Mouse (Mus musculus): ENCODE data around the gene Hs3st3a1.

The Hs3st3a1 gene

DNA sequence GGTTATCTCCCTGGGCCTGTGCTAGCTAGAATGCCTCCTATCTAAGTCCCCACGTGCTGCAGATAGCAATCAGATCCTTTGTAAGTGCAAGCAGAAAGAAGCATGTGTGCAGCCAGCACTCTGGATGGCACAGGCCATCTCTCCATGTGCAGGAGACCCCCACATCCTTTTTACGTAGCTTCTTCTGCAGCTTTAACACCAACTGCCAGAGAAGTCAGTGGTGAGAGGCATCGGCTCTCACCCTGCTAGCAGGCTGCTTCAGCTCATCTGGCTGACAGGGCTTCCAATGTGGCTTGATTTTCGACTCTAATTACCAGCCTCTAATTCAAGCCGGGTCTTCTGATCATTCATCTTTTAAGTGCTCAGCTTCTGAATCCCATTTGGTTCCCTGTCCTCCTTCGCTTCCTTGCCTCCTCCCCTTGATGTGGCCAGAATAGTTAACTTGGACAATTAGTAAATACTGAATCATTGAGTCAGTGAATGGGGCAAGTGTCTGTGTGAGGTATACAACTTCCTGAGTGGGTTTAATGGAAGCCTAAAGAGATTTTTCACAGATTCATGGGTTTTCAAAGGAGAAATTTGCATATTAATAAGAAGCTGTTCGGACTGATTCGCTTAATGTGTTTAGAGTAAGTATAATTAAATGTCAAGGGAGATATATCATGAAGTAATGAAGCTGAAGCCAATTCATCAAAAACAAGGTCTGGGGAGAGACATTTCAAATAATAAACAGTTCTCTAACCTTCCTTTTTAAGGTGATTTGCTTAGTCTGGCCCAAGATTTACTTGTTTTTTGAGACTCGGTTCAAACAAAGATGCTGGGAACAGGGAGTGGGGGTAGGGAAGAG lies 54.7 kb downstream of the Hs3st3a1 start:
- 62% methylated on average over 9 of the region's 9 CpGs for WGBS

- 88% methylated on average over 2 of the region's 2 CpGs for WGBS
Measured at GRCm38 (mm10) chr11:64494448-64494847, 59.3 kb downstream of the Hs3st3a1 start.

DNA sequence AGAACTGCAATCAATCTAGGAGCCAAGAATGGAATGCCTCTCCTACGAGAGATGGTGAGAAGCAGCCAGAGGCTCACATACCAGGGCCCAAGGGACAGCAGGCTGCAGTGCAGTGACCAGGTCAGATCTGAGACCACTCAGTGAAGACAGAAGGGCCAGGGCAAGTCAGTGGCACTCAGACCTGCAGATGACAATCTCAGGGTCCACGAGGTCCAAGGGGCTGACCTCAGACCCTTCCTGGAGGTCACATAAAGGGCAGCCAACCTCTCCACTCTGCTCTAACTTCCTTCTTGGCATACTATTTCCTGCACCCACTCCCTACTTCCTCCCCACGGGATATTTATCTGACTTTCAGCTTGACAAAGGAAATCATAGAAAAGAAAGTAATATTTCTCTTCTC lies 60.8 kb downstream of the Hs3st3a1 start:
- WGBS: 63% methylated on average over 3 of the region's 3 CpGs

- WGBS: 68% methylated on average over 3 of the region's 3 CpGs
Measured at GRCm38 (mm10) chr11:64496677-64497076, 61.5 kb downstream of the Hs3st3a1 start.

DNA sequence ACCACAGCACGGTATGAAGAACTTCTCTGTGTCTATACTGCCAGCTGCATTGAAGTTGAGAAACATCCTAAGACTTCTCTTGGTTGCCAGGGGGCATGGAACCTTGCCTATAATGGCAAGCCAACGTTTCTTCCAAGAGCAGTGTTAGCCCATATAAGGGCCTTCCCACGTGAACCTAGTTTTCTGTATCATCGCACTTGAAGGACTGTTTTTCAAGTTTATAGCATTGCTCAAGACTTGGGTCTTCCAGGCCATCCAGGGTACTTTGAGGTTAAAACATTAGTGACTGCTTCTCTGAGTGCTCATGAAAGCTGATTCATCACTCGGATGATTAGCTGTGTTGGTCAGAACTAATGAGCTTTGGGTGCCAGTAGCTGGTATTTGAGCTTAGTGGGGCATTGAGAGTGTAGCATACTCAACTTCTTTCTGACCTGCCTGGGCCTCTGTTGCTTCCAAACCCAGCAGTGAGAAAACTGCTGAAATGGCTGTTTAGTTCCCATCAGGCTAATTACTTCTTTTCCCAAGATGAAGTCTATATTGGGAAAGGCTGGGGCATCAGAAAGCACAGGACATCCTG lies 65.5 kb downstream of the Hs3st3a1 start:
- 65% methylated on average over 5 of the region's 5 CpGs for WGBS

GRCm38 (mm10) chr11:64503040-64503439 lies 67.9 kb downstream of the Hs3st3a1 start:
- 88% methylated on average over 3 of the region's 3 CpGs for WGBS

GRCm38 (mm10) chr11:64505924-64506323 lies 70.8 kb downstream of the Hs3st3a1 start:
- 97% methylated on average over 1 of the region's 1 CpGs for WGBS

DNA sequence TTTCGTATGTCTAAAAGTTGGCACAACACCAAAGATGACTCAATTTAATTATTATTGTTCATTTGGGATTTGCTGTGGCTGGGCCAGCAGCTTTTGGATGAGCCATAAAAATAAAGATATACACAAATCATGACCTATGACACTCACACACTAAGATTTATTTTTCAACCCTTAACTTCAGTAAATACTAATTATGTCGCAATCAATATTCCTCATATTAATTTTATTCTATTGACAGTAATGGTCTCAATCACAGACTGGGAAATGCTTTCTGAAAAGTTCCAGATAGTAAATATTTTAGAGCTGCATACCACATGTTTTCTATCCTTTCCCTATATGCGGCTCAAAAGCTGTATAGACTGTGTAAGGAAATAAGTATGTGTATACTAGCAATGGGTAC lies 71.9 kb downstream of the Hs3st3a1 start:
- WGBS: 86% methylated on average over 3 of the region's 3 CpGs

DNA sequence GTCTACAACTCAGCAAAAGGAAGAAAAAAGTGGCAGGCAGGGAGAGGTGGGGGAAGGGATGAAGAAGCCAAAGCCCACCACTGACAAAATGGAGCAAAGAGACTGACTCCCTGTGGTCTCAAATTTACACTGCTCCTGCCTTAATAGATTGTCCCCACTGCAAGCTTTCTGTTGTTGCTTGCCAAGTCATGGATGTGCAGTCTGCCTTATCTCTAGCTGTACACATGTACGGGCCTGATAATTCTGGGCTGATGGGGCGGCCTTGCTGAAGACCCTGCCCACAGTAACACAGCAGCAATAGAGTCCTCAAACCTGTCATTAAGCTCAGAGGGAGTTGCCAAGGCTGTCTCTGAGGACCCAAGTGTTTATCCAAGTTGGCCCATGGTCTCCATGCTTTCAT lies 74.0 kb downstream of the Hs3st3a1 start:
- WGBS: 98% methylated on average over 2 of the region's 2 CpGs

GRCm38 (mm10) chr11:64512301-64512700 lies 77.2 kb downstream of the Hs3st3a1 start:
- WGBS: 89% methylated on average over 4 of the region's 4 CpGs

GRCm38 (mm10) chr11:64513419-64513818 lies 78.3 kb downstream of the Hs3st3a1 start:
- 92% methylated on average over 5 of the region's 5 CpGs for WGBS

- WGBS: 93% methylated on average over 9 of the region's 9 CpGs
Measured at GRCm38 (mm10) chr11:64516712-64517589, 81.8 kb downstream of the Hs3st3a1 start.

- WGBS: 42% methylated on average over 6 of the region's 6 CpGs
Measured at GRCm38 (mm10) chr11:64518146-64518841, 83.2 kb downstream of the Hs3st3a1 start.

- WGBS: 85% methylated on average over 8 of the region's 8 CpGs
Measured at GRCm38 (mm10) chr11:64523993-64524570, 89.0 kb downstream of the Hs3st3a1 start.

DNA sequence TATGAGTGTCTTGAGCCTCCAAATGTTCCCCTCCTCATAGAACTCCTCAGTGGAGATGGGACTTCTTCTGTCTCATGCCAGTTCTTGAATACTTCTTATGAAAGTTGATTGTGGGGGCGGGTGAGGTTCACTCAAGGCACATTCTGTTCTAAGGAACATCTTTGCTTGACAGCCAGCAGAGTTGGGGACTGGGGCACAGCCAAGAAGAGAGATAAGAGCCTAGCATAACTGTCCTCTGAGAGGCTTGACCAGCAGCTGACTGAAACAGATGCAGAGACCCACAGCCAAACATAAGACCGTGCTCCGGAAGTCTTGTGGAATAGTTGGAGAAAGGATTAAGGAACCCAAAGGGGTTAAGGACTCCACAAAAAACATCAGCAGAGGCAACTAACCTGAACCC lies 102.1 kb downstream of the Hs3st3a1 start:
- 97% methylated on average over 3 of the region's 3 CpGs for WGBS

DNA sequence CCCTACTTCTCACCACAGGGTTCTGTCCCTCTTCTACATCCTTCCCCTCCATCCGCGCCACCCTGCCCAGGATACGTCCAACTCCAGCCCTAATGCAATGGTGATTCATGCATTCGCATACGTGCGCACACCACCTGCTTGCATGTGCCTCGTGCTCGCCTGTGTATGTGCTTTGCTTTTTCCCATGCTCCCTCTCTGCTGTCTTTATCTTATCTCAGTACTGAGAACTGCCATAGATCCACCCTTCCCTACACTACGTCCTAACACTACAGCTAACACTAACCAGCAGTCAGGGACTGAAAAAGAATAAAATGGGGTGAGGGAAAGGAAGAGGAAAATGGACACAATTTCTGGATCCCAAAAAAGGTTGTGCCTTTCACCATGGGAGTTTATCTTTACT lies 106.7 kb downstream of the Hs3st3a1 start:
- WGBS: 93% methylated on average over 9 of the region's 9 CpGs

GRCm38 (mm10) chr11:64542335-64542734 lies 107.2 kb downstream of the Hs3st3a1 start:
- 71% methylated on average over 6 of the region's 6 CpGs for WGBS

DNA sequence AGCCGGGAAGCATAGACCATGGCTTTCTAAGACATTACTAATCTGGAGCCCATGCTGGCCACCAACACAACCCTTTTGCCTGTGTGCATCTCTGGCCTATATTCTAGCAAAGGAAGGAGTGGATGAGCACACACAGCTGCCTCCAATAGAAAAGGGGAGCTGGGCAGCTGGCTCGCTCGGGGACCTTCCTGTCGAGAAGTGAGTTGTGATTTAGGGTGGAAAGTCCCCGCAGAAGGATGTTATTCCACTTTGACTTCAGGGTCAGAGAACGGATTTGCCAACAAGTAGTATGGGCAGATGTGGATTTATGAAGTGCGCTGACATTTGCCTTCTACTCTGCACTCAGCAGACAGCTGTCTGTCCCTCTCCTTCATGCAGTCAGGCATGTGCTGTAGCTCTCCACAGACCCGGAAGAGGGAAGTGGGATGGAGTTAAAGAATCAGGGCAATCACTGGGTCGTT lies 108.1 kb downstream of the Hs3st3a1 start:
- 82% methylated on average over 9 of the region's 9 CpGs for whole genome bisulfite sequencing

- 69% methylated on average over 5 of the region's 5 CpGs for WGBS
Measured at GRCm38 (mm10) chr11:64544236-64544635, 109.1 kb downstream of the Hs3st3a1 start.

- WGBS: 57% methylated on average over 7 of the region's 7 CpGs
Measured at GRCm38 (mm10) chr11:64549380-64549779, 114.2 kb downstream of the Hs3st3a1 start.

GRCm38 (mm10) chr11:64549955-64550354 lies 114.8 kb downstream of the Hs3st3a1 start:
- 44% methylated on average over 8 of the region's 8 CpGs for WGBS
